Mouse (Mus musculus): ENCODE results near the gene Pip4p1.
"Not testable (repeated sequence)": the region's sequence is repeated elsewhere in the genome, so short reads cannot be mapped to it uniquely, and the experiment has no call there.

The Pip4p1 gene

GRCm38 (mm10) chr14:50938119-50938908 is 7.7 kb upstream of the Pip4p1 start:
- DNase-seq, result no peak

- no peak for DNase-seq
Observed at GRCm38 (mm10) chr14:50936649-50937048, 6.0 kb upstream of the Pip4p1 start.

- peak; percentile 19 for DNase-seq
Observed at GRCm38 (mm10) chr14:50931493-50932020, 901 bp upstream of the Pip4p1 start.

- DNase-seq, result no peak
Observed at GRCm38 (mm10) chr14:50930377-50930753, 291 bp downstream of the Pip4p1 start.

GRCm38 (mm10) chr14:50929951-50930350 is 705 bp downstream of the Pip4p1 start:
- DNase-seq, result peak; percentile 6

GRCm38 (mm10) chr14:50927366-50927765 is 3.3 kb downstream of the Pip4p1 start:
- DNase-seq, result no peak

- peak; percentile 25 for DNase-seq
Observed at GRCm38 (mm10) chr14:50925111-50925920, 5.3 kb downstream of the Pip4p1 start.

GRCm38 (mm10) chr14:50924281-50925064 is 6.2 kb downstream of the Pip4p1 start, which contains the start of the genes Osgep and Apex1:
Gene Osgep, minus strand, starts transcription at chr14:50924893.
Gene Apex1, plus strand, starts transcription at chr14:50924968.
- DNase-seq, result peak; percentile 98

- not testable (repeated sequence) for DNase-seq
Observed at GRCm38 (mm10) chr14:50923437-50923836, 7.2 kb downstream of the Pip4p1 start.

GRCm38 (mm10) chr14:50911356-50911755 is 19.3 kb downstream of the Pip4p1 start:
- no peak for DNase-seq

- DNase-seq, result no peak
Observed at GRCm38 (mm10) chr14:50908126-50908525, 22.5 kb downstream of the Pip4p1 start.

GRCm38 (mm10) chr14:50905327-50905726 is 25.3 kb downstream of the Pip4p1 start:
- DNase-seq, result not testable (repeated sequence)

GRCm38 (mm10) chr14:50904828-50905129 is 25.9 kb downstream of the Pip4p1 start:
- DNase-seq, result no peak

- DNase-seq, result peak; percentile 80
Observed at GRCm38 (mm10) chr14:50903973-50904827, 26.5 kb downstream of the Pip4p1 start.

- not testable (repeated sequence) for DNase-seq
Observed at GRCm38 (mm10) chr14:50897992-50898391, 32.7 kb downstream of the Pip4p1 start.

GRCm38 (mm10) chr14:50897374-50897765 is 33.3 kb downstream of the Pip4p1 start, which contains the start of gene Klhl33:
Gene Klhl33, minus strand, starts transcription at chr14:50897507.
- DNase-seq, result peak; percentile 9

- DNase-seq, result peak; percentile 22
Observed at GRCm38 (mm10) chr14:50896747-50897373, 33.8 kb downstream of the Pip4p1 start.

- DNase-seq, result peak; percentile 30
Observed at GRCm38 (mm10) chr14:50895985-50896746, 34.5 kb downstream of the Pip4p1 start.

GRCm38 (mm10) chr14:50895407-50895806 is 35.2 kb downstream of the Pip4p1 start:
- DNase-seq, result no peak

Measured in embryo, embryonic 11 days (tissue).